Mouse (Mus musculus) adrenal gland (tissue): ENCODE data around the gene Vps53.
"Not testable (repeated sequence)": the region's sequence is repeated elsewhere in the genome, so short reads cannot be mapped to it uniquely, and the experiment has no call there.

Source experiments
- intact Hi-C: fragments of 180-260 bp; cut with DNase I; formaldehyde crosslinking; loops from one replicate; pipeline ENCODE4 v1.15.1; 2025
- long read RNA-seq, 2 experiments: library from polyadenylated mRNA; unstranded; transcript quantifications; one replicate each; pipeline ENCODE4 v2.0.0; 2020; ENCODE audit warnings: borderline replicate concordance in 1 of 2; ENCODE audit not compliant: insufficient replicate concordance in 1 of 2

Gene Vps53
- long read RNA-seq, experiment 1, transcript Vps53-201 (22 exons, 2,833 nt) = major isoform, 22 of 35 reads
- long read RNA-seq, experiment 1, partial matches to known transcripts = 7 of 35 reads
- long read RNA-seq, experiment 1, other reads (novel, unspliced or antisense) = 4 of 35 reads
- long read RNA-seq, experiment 2, transcript Vps53-201 (22 exons, 2,833 nt) = major isoform, 16 of 35 reads
- long read RNA-seq, experiment 2, partial matches to known transcripts = 10 of 35 reads
- long read RNA-seq, experiment 2, other reads (novel, unspliced or antisense) = 3 of 35 reads

- intact Hi-C loops = loop anchor here (5.0 to 10.0 kb wide), 2 partner anchors 38 to 225 kb away; partner anchors contain the start of genes Dbil5, Gemin4 and Timm22
Measured at GRCm38 (mm10) chr11:76179495-76180145, at the start of gene Vps53, which contains the start of gene Fam57a. Gene Vps53 (minus strand): TSS chr11:76179647. Gene Fam57a (plus strand): TSS chr11:76179671.

DNA sequence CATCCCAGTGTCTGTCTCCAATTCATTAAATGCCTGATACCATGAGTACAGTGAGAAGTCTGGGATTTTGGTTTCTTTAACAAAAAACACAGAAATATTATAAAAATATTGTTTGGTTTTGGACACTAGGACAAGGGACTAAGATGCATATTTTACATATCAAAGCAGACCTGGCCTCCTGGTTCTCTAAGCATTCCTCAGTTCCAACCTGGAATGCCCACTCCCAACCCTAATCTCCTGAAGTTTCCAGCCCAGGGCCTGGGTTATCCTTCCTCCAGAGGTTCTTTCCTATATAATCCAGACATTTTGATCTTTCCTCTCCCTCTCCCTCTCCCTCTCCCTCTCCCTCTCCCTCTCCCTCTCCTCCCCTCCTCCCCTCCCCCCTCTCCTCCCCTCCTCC, 45.6 kb upstream of the Vps53 start:
- intact Hi-C loops = no loop called here

DNA sequence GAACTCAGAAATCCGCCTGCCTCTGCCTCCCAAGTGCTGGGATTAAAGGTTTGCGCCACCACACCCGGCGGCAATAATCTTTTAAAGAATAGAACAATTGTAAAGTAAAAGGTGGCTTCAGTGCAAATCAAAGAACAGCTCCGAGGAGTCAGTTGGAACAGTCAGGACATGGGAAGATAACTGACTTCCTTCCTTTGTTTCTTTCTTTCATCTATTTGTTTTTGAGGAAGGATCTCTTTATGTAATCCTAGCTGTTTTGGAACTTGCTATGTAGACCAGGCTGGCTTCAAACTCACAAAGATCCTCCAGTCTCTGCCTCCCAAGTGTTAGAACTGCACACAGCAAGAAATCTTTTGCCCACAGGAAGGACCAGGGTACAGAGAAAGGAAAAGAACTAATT, 45.2 kb upstream of the Vps53 start:
- intact Hi-C loops = no loop called here

- intact Hi-C loops = loop anchor here (5.0 kb wide), 1 partner anchor 35 kb away; no protein-coding TSS in a partner anchor
Measured at GRCm38 (mm10) chr11:76217390-76217800, 37.9 kb upstream of the Vps53 start, which contains the start of the genes Dbil5 and Gemin4. Gene Dbil5 (plus strand): TSS chr11:76217608. Gene Gemin4 (minus strand): TSS chr11:76217664.

DNA sequence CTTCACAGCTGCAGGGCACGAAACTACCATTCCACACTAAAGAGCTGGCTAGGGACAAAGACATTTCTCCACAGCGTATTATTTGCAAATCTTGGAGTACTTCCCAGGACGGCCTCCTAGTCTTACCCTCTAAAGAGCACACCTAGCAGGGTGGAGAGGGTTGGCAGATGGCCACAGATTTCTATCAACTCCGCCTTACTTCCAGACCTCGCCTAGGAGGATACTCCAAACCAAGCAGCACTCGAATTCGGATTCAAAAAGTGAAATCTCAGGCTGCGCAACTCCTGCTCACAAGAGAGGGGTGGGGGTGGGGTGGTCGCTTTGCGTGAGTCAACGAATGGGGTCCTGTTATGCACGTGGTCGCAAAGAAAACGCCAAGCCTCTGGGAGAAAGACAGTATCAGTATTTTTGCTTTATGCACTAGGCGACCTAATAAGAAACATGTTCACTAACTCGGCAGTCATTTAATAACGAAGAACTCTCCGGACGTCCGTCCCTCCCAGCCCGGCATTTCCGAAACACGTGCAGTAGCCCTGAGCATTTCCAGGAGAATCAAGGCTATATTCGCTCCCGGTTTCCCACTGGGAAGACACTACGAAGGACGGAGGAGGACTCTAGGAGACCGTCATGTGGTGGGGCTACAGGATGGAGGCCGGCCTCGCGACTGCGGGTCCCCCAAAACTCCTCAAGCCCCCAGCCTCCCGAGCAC, 37.4 kb upstream of the Vps53 start:
- intact Hi-C loops = loop anchor here (5.0 kb wide), 1 partner anchor 35 kb away; no protein-coding TSS in a partner anchor

- intact Hi-C loops = loop anchor here (5.0 kb wide), 1 partner anchor 34 kb away; no protein-coding TSS in a partner anchor
Measured at GRCm38 (mm10) chr11:76216049-76216540, 36.6 kb upstream of the Vps53 start.

DNA sequence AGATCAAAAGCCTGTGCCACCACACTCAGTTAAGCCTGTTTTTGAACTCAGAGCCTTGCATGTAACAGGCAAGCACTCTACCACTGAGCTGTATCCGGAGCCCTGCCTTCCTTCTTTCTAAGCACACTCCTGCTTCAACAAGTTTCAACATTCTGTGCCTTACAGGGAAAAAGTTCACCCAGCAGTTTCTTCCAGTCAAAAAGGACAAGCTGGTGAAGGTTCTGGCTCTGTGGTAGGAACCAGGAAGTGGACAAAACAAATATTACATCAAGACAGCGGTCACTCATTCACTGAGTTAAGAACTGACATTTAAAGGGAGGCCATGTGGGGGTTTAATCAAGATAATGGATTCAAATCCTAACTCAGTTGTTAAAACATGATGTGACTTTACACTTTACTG, 35.6 kb upstream of the Vps53 start:
- intact Hi-C loops = loop anchor here (5.0 kb wide), 1 partner anchor 33 kb away; no protein-coding TSS in a partner anchor

GRCm38 (mm10) chr11:76213841-76214240, 34.4 kb upstream of the Vps53 start:
- intact Hi-C loops = no loop called here

- intact Hi-C loops = not testable (repeated sequence)
Measured at GRCm38 (mm10) chr11:76211595-76211994, 32.1 kb upstream of the Vps53 start.

DNA sequence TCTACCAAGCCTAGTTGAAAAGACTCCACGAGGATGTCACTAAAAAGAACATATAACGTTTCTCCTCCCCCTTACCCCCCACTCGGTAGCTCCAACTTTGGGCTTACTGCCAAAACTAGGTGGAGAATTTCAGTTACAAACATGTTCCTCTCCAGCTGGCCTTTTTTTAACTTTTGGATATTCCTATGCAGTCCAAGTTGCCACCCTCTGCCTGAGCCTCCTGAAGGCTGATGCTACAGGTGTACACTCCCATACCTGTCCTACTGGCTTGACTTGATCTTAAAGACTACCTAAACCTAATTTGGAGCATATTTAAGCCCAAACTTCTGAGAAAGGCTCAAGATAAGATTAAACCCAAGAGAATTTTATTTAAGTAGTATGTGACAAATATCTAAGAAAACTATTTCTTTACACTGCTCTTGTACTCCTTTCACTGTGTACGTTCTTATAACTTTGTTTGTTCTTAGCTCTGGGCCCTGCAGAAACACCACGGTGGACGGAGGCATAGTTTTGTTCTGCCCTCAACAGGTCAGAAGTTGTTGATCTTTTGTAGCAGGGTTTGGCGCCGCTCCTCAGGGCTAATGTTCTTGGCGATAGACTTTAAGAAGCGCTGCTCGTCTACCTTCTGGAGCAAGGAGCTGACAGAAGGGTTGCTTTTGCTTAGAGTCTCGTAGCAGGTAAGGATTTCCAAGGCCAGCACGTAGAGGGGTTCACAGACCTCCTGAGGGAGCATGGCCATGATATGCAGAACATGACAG, 31.0 kb upstream of the Vps53 start:
- intact Hi-C loops = no loop called here

- intact Hi-C loops = no loop called here
Measured at GRCm38 (mm10) chr11:76206793-76207192, 27.3 kb upstream of the Vps53 start.

GRCm38 (mm10) chr11:76201761-76202674, 22.6 kb upstream of the Vps53 start:
- intact Hi-C loops = no loop called here

DNA sequence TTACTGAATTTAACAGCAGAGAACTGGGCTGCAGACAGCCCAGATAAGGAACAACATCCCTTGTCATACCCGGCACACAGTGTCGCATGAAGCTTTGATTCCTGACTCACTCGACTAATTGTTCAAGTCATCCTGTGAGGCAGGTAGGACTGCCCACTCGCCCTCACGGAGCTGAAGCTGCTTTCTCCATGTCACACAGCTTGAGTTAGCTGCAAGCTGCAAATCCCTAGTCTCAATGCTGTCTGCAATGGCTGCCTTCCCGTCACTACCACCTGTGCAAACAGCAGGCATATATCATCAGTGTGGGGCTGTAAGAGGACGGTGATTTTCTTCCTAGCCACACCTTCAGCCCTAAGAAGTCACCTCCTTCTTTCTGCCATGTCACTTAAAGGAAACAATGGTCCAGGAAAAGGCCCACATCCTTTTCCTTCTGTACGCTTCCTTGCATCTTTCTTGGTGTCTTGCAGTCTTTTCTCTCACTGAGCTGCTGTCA, 17.6 kb upstream of the Vps53 start:
- intact Hi-C loops = no loop called here

- intact Hi-C loops = no loop called here
Measured at GRCm38 (mm10) chr11:76196275-76196976, 17.0 kb upstream of the Vps53 start.

- intact Hi-C loops = no loop called here
Measured at GRCm38 (mm10) chr11:76186908-76187307, 7.5 kb upstream of the Vps53 start.

DNA sequence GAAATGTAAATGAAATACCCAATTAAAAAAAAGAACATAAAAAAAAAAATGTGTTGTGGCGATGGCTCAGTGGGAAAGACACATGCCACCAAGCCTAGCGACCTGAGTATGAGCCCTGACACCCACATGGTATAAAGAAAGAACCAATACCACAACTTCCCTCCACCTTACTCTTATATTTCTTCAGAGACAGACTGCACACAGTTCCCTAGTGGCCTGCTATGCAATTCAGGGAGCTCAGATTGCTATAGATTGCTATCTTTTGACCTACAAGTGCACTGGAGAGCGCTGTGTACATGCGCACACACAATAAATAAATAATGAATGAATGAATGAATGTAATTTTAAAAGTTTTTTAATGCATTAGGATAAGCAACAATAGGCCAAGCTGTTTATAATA, 4.3 kb upstream of the Vps53 start:
- intact Hi-C loops = loop anchor here (5.0 kb wide), 1 partner anchor 34 kb away; the partner anchor contains the start of genes Dbil5 and Gemin4

GRCm38 (mm10) chr11:76180146-76180540, 696 bp upstream of the Vps53 start:
- intact Hi-C loops = loop anchor here (5.0 kb wide), 1 partner anchor 37 kb away; the partner anchor contains the start of genes Dbil5 and Gemin4

DNA sequence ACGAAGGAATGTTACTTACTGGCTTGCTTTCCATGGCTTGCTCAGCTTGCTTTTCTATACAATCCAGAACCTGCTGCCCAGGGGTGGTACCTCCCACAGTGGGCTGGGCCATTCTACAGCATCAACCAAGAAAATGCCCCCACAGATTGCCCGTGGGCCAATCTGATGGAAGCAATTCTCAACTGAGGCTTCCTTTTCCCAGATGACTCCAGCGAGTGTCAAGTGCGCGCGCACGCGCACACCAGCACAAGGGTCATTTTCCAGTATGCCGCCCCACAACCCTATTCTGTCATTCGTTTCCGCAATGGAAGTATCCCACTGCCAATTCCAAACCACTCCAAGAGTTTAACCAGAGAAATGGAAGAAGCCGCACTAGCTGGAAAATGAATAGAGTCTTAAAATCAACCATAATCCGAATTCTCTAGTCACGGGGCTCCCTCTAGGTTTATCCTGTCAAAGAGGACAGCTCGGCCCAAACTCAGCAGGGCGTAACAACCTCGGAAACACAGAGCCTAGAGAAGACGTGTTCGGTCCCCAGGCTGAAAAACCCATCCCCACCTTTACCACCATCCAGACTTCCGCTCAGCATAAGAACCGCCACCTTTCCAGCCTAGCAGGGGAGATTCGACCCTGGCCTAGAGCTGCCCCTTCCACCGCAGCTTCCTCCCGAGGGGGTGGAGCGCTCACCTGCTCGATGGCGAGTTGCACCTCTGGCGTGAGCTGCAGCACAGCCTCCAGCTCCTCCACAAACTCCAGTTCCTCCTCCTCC, 537 bp downstream of the Vps53 start:
- intact Hi-C loops = loop anchor here (10.0 kb wide), 1 partner anchor 226 kb away; the partner anchor contains the start of gene Timm22
